Mouse (Mus musculus): ENCODE data around the gene Mbnl1.

Mbnl1 gene

DNA sequence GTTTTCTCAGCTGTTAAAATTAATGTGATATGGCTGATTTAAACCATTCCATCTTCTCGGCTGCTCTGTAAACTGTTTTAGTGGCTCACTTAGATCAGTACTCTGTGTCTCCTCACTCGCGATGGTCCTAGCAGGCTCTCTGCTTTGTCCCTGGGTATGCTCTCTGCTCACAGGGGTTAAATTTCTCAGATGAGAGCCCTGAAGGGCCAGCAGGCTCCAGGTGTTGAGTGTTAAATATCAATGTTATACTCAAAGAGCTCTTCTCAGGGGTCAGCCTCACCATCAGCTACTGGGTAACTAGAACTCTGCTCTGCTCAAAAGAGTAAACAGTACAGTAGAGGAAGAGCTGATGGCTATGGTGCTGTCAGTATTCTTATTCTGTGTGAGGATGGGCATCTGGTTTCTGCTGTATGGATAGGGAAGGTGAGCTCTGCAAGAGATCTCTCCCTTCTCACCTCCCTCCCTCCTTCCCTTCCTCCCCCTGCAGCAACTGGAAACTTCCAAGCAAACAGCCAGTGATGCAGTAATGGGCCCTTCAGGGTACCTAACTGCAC is 44.7 kb downstream of the Mbnl1 start:
- DNase-seq (ENCODE audit: low spot score in 2 of 2) = no peak

DNA sequence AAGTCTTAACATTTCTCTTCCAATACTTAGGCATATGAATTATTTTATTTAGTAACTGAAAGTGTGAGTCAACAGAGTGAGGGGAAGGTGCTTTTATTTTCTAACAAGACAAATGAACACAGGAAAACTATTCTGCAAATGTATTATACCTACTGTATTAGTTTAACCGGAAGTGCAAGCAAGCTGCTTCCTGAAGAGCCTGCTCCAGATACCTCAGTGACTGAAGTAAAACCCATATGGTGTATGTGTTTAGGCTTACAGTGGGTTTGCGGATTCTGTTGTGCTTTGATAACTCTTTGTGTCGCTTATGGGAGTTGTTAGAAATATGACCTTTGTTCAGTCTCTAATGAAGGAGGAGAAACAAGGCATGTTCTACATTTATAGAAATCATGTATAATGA is 46.7 kb downstream of the Mbnl1 start:
- no peak for DNase-seq (ENCODE audit: low spot score in 2 of 2)

GRCm38 (mm10) chr3:60524127-60524526 is 51.5 kb downstream of the Mbnl1 start:
- DNase-seq (ENCODE audit: low spot score in 2 of 2) = no peak

- no peak for DNase-seq (ENCODE audit: low spot score in 2 of 2)
Measured at GRCm38 (mm10) chr3:60531286-60531685, 58.7 kb downstream of the Mbnl1 start.

- DNase-seq (ENCODE audit: low spot score in 2 of 2) = no peak
Measured at GRCm38 (mm10) chr3:60531826-60532225, 59.2 kb downstream of the Mbnl1 start.

DNA sequence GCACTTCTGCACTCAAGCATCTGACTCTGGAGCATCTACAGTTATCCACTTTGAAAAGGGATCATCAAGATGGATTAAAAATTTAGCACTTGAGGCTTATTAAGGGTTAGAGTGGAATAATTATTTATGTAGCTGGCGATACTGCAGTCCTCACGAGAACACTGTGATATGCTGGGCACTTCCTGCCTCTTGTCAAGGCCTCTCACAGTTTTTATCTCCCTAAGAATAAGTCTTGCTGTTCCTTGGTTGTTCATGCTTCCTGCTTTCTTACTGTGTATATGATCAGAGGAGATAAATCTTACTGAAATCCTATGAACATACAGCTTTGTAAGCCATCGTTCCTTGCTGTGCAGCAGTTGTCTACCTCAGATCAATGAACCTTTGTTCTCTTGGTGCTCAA is 62.6 kb downstream of the Mbnl1 start:
- no peak for DNase-seq (ENCODE audit: low spot score in 2 of 2)

- DNase-seq (ENCODE audit: low spot score in 2 of 2) = peak; percentile 57 to 61
Measured at GRCm38 (mm10) chr3:60537063-60537462, 64.4 kb downstream of the Mbnl1 start.

DNA sequence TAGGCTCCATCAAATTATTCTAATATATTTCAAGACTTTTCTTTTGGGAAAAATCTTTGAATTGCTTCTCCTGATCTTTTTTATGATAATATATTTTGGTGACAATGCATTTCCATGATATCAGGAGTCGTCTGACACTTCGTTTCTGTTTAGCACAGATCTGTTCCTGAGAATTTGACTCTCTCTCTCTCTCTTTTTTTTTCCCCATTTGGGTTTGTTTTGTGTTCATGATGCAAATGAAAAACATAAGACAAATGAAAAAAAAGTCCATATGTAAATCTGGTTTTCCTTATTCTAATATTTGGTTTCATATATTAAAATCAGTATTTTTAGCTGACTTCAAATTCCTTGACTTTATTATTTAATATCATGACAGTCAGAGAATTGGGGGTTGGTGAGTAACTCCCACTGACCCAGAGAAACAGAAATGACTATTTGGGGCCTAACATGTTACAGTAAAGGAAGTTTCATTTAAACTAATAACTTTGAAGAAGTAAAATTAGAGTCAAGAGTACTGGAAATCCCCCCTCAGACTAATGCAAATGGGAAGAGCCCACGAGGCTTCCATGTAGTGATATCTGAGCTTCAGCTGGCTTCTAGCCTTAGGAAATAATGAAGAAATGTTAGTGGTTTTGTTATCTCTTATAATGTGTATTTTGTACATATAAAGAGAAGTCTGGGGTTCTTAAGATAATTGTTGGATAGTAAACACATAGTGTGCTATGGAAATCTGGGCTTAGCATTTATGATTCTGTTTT is 65.8 kb downstream of the Mbnl1 start:
- DNase-seq (ENCODE audit: low spot score in 2 of 2) = no peak

GRCm38 (mm10) chr3:60541121-60541520 is 68.5 kb downstream of the Mbnl1 start:
- no peak for DNase-seq (ENCODE audit: low spot score in 2 of 2)

DNA sequence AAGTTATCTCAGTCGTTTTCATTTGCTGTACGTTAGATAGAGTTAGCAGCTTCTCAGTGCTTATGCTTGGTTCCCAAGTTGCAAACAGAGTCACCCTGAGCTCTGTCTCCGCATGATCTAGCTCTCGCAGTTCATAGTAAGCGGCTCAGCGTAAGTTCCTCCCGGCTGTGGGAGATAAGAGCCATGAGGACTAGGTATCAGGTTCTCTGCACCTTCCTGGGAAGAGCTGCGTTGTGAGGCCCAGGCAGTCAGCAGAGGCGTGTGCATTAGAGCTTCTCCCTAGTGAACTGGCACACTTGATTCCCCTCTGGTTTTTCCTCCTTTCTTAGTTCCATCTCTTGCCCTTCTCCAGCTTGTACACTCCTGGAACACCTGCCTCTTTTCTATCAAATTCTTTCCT is 73.6 kb downstream of the Mbnl1 start:
- no peak for DNase-seq (ENCODE audit: low spot score in 2 of 2)

GRCm38 (mm10) chr3:60546904-60547303 is 74.3 kb downstream of the Mbnl1 start:
- no peak for DNase-seq (ENCODE audit: low spot score in 2 of 2)

- DNase-seq (ENCODE audit: low spot score in 2 of 2) = no peak
Measured at GRCm38 (mm10) chr3:60550492-60550891, 77.9 kb downstream of the Mbnl1 start.

DNA sequence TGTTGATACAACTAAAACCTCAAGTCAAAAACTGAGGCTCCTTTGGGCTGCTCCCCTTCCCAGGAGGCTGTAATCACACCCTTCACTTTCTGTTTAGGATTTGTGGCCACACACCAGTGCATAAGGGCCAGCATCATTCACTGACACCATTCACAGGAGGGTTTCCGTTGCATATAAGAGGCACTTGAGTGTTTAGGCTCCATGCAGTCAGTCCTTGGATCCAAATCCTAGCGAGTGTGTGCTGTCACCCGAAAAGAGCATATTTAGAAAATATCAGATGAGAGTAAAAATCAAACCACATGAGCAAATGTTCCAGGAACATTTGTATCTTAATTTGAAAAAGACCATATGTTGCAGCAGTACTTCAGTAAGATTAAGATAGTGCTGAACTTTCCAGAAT is 79.0 kb downstream of the Mbnl1 start:
- DNase-seq (ENCODE audit: low spot score in 2 of 2) = no peak

DNA sequence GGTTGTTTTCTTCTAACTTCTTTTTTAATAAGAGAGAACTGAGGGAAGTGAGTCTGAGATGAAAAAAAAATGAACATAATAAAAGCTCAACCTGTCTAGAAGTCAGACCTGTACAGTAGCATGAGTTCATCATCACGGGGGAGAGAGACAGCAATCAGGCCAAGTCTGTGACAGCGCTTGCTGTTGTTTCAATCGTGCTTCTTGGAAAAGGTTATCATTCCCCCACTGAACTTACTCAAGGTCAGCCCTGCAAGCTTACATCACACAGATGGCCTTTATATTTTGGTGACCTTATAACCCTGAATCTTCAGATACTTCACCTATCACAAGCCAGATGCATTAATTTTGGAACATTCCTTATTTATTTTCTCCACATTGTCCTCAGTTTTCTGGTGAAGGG is 80.4 kb downstream of the Mbnl1 start:
- no peak for DNase-seq (ENCODE audit: low spot score in 2 of 2)

DNA sequence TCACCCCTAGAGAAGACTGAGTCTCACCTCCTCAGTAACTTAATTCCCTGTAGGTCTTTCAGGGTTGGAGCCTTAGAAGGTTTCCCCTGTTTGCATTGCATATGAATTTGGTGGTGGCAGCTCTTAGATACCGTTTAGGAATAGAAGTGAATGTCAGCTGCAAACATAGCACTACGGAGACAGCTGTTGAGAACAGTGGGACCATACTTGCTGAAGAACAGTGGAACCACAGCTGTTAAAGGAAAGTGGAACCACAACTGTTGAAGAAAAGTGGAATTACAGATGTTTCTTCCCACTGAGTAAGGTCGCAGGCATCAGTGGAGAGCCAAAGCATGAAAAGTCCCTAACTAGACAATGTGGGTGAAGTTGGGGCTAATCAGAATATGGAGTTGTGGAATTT is 84.0 kb downstream of the Mbnl1 start:
- no peak for DNase-seq (ENCODE audit: low spot score in 2 of 2)

- no peak for DNase-seq (ENCODE audit: low spot score in 2 of 2)
Measured at GRCm38 (mm10) chr3:60558252-60558862, 85.7 kb downstream of the Mbnl1 start.

DNA sequence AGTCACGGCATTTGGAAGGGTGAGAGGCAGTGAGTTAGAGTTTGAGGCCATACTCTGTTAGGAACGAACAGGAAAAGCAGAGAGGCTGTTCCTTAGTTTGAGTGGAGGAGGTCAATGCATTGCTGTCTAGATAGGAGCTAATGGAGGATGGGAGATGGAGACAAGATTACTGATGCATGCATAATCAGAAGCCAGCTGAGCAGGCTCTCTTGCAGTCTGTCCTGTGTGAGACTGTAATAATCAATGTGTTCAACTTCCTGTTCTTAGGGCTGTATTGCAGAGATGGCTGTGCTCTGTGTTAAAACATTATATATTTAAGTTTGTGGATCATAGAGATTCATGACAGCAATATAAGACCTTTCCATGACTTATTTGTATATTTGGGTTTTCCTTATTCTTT is 87.1 kb downstream of the Mbnl1 start:
- no peak for DNase-seq (ENCODE audit: low spot score in 2 of 2)

DNA sequence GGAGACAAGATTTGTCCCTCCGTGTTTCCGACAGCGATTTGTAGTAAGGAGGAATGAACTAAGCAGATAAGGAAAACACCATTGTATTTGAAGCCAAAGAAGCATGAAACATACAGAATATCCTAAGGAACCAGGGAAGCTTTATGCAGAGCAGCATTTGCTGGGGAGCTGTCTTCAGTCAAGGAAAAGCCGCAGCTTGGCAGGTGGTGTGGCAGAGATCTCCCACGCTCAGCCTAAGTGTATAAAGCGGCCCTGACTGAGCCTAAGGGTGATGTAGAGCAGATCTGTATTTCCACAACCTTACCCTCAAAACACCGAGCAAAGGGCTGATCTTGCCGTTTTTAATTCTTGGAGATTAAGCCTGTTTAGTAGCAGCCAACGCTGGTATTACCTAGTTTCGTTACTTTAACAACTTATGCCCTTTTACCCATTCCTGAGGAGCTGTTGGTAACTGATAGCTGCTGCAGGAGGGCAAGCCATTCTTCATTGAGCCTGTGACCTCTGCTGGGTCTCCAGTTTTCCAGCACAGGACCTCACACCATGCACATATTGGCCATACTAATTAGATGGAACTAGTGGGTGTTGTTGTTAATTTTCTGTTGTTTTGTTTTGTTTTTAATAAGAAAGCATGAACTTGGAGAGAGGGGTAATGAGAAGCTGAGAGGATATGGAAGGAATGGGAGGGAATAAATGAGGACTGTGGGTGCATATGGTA is 91.1 kb downstream of the Mbnl1 start:
- no peak for DNase-seq (ENCODE audit: low spot score in 2 of 2)

DNA sequence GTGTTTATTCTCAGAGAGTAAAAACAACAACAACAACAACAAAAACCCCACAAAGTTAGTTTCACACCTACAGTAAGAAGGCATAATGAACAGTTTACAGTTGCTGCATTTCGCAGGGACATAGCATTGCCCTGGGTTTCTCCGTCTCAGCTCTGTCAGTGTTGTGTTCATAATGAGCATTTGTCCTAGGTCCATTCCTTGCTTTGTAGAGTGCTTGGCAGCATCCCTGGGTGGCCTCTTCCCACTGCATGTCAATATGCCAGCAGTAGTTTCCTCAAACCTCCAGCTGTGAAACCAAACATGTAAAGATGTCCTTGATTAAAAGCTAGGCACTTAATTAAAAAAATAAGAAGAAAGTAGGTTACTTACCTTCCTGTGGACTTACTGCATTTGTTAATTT is 91.6 kb downstream of the Mbnl1 start:
- DNase-seq (ENCODE audit: low spot score in 2 of 2) = no peak

DNA sequence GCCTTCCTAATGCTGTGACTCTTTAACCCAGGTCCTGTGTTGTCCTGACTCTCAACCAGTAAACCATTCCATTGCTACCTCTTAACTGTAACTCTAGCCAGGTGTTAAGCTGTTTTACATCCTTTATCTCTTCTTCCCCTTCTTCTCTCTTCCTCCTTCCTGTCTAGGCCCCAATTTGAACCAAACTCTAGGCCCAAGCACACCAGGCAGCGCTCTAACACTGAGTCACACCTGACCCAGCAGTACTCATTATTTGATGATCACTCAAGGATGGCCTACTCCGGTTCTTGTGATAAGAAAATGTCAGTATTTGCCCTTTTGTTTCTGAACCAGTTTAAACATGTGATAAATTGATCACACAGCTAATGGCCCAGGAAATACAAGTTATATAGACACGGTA is 92.6 kb downstream of the Mbnl1 start:
- DNase-seq (ENCODE audit: low spot score in 2 of 2) = no peak

DNA sequence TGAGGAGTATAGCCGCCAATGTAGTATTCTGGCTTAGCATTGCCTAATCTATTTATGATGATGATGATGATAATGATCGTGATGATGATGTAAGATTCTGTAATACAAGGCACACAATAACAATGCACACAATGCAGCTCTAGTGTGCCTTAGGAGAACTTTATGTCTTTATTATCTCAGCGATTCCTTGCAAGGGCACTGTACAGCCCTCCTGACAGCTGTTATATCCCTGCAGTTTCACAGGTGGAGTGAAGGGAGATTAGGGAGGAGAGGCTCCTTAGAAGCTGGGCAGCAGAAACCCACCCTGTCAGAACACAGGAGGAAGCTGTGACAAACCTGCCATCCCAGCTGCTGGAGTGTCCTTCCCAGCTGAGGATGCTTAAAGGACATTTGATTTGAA is 93.3 kb downstream of the Mbnl1 start:
- no peak for DNase-seq (ENCODE audit: low spot score in 2 of 2)

- no peak for DNase-seq (ENCODE audit: low spot score in 2 of 2)
Measured at GRCm38 (mm10) chr3:60568171-60568684, 95.6 kb downstream of the Mbnl1 start.
